Mouse (Mus musculus) MEL (cell line): ENCODE measurements around the gene Ip6k3.

ENCODE experiments used
- CHD2 ChIP-seq: IDR thresholded peaks from 2 replicates; pipeline ENCODE4 v1.6.1; 2011; ENCODE audit warnings: low read length, improper control_type of control experiment
- CTCF ChIP-seq, 3 experiments: IDR thresholded peaks in 2 of 3; conservative IDR thresholded peaks in 1 of 3; 2 replicates each; pipeline ENCODE4 v1.5.1; 2011 to 2012; ENCODE audit warnings: low read length in 3 of 3, low read depth in 2 of 3, mild to moderate bottlenecking in 2 of 3, improper control_type of control experiment in 1 of 3, inconsistent platforms in 1 of 3, mixed read lengths in 1 of 3, moderate library complexity in 1 of 3; ENCODE audit not compliant: control insufficient read depth in 1 of 3, insufficient read depth in 1 of 3, poor library complexity in 1 of 3, severe bottlenecking in 1 of 3
- EP300 ChIP-seq, 2 experiments: IDR thresholded peaks; 2 replicates each; pipeline ENCODE4 v1.6.1; 2011; ENCODE audit warnings: improper control_type of control experiment in 2 of 2, low read length in 2 of 2, low read depth in 1 of 2, mild to moderate bottlenecking in 1 of 2
- GABPA ChIP-seq: IDR thresholded peaks from 2 replicates; pipeline ENCODE4 v1.6.1; 2012; ENCODE audit warnings: low read depth, mild to moderate bottlenecking, inconsistent platforms, low read length, improper control_type of control experiment, moderate library complexity
- MAFK ChIP-seq: IDR thresholded peaks from 2 replicates; pipeline ENCODE4 v1.6.1; 2011; ENCODE audit warnings: low read depth, mild to moderate bottlenecking, low read length, improper control_type of control experiment, borderline replicate concordance
- MEF2A ChIP-seq: IDR thresholded peaks from 2 replicates; pipeline ENCODE4 v1.6.1; 2014; ENCODE audit warnings: low read depth, mild to moderate bottlenecking, inconsistent platforms, low read length, improper control_type of control experiment; ENCODE audit not compliant: poor library complexity, insufficient replicate concordance, severe bottlenecking; ENCODE audit errors: extremely low read depth
- NRF1 ChIP-seq: IDR thresholded peaks from 2 replicates; pipeline ENCODE4 v1.6.1; 2014; ENCODE audit warnings: low read depth, mild to moderate bottlenecking, inconsistent platforms, low read length, improper control_type of control experiment, moderate library complexity; ENCODE audit not compliant: poor library complexity, insufficient read depth, severe bottlenecking
- POLR2A ChIP-seq, 2 experiments: IDR thresholded peaks; 2 replicates each; pipeline ENCODE4 v1.6.1; 2011 to 2012; ENCODE audit warnings: low read length in 2 of 2, mild to moderate bottlenecking in 2 of 2, control low read depth in 1 of 2, improper control_type of control experiment in 1 of 2, low read depth in 1 of 2, moderate library complexity in 1 of 2; ENCODE audit not compliant: control insufficient read depth in 1 of 2, insufficient read depth in 1 of 2, poor library complexity in 1 of 2
- POLR2AphosphoS2 ChIP-seq: IDR thresholded peaks from 2 replicates; pipeline ENCODE4 v1.6.1; 2011; ENCODE audit warnings: low read length, improper control_type of control experiment
- TAL1 ChIP-seq: IDR thresholded peaks from 2 replicates; pipeline ENCODE4 v1.6.1; 2012; ENCODE audit warnings: mild to moderate bottlenecking, inconsistent platforms, low read length, moderate library complexity, mixed read lengths
- TBP ChIP-seq: IDR thresholded peaks from 2 replicates; pipeline ENCODE4 v1.8.0; 2011; ENCODE audit warnings: low read depth, low read length, improper control_type of control experiment
- ZKSCAN1 ChIP-seq: IDR thresholded peaks from 2 replicates; pipeline ENCODE4 v1.6.1; 2012; ENCODE audit warnings: low read depth, mild to moderate bottlenecking, inconsistent platforms, low read length, improper control_type of control experiment, moderate library complexity

GRCm38 (mm10) chr17:27169952-27170695 is 2.5 kb upstream of the Ip6k3 start:
- TF ChIP-seq NRF1 = no peak
- TF ChIP-seq ZKSCAN1 = no peak
- TF ChIP-seq EP300 (IDR thresholded peaks at IDR 0.05; ENCODE audit: low read depth in 1 of 2, low read length in 2 of 2) = no peak
- no peak for TF ChIP-seq GABPA
- no peak for TF ChIP-seq CTCF (IDR thresholded peaks at IDR 0.05 in 2 of 3, conservative IDR thresholded peaks at IDR 0.05 in 1 of 3; ENCODE audit: control insufficient read depth in 1 of 3, insufficient read depth in 1 of 3, low read depth in 2 of 3, low read length in 3 of 3, poor library complexity in 1 of 3, severe bottlenecking in 1 of 3)
- no peak for TF ChIP-seq POLR2A (IDR thresholded peaks at IDR 0.05; ENCODE audit: control insufficient read depth in 1 of 2, insufficient read depth in 1 of 2, low read depth in 1 of 2, low read length in 2 of 2, poor library complexity in 1 of 2)
- TF ChIP-seq TBP = no peak
- TF ChIP-seq MEF2A = no peak
- no peak for TF ChIP-seq CHD2
- no peak for TF ChIP-seq TAL1
- TF ChIP-seq POLR2AphosphoS2 = no peak
- no peak for TF ChIP-seq MAFK
